Mouse (Mus musculus) erythroblast, embryonic 14.5 days (primary cell): Measurements from ENCODE around the gene Paxx. TPM values are rescaled to one million over a fixed set of nuclear protein-coding genes. Genes with fewer than 3 reads are reported as not detected.

Experiments used
- H3K27me3 ChIP-seq: 2 replicates; pipeline ENCODE4 v1.6.1; 2012; ENCODE audit warnings: inconsistent platforms; ENCODE audit not compliant: control insufficient read depth
- H3K36me3 ChIP-seq: 2 replicates; pipeline ENCODE4 v1.6.1; 2012; ENCODE audit warnings: mild to moderate bottlenecking, inconsistent platforms; ENCODE audit not compliant: control insufficient read depth
- H3K4me1 ChIP-seq: 2 replicates; pipeline ENCODE4 v1.6.1; 2012; ENCODE audit warnings: inconsistent platforms; ENCODE audit not compliant: control insufficient read depth
- H3K4me3 ChIP-seq: replicated peaks from 2 replicates; pipeline ENCODE3; 2012; ENCODE audit warnings: moderate library complexity, mild to moderate bottlenecking, inconsistent platforms
- H3K9me3 ChIP-seq: 2 replicates; pipeline ENCODE4 v1.6.1; 2012; ENCODE audit warnings: low read length, inconsistent platforms, mixed read lengths; ENCODE audit not compliant: control insufficient read depth
- GATA1 ChIP-seq: IDR thresholded peaks from 2 replicates; pipeline ENCODE4 v1.6.1; 2012; ENCODE audit warnings: low read length, inconsistent platforms, mixed read lengths
- TAL1 ChIP-seq: IDR thresholded peaks from 3 replicates; pipeline ENCODE4 v1.6.1; 2012; ENCODE audit warnings: low read length, inconsistent platforms, mixed read lengths
- polyA plus RNA-seq: library from polyadenylated mRNA; stranded (reverse); fragments of >175 nt; gene quantifications from 2 replicates; pipeline ENCODE4 v1.2.3, GENCODE M21; 2012

Paxx gene
- polyA plus RNA-seq, 1 experiment, result 1.1 TPM

GRCm38 (mm10) chr2:25500576-25501405 lies 39.9 kb upstream of the Paxx start, which contains the start of gene Fbxw5:
Fbxw5 (plus strand) TSS chr2:25500750.
- Histone ChIP-seq H3K9me3 (no peaks in the 10 kb centered on the region), H3K27me3 (no peaks in the 10 kb centered on the region), H3K4me3 (peak within 1 kb of the TSS; percentile 72), H3K4me1 (peaks cover 64% of the 10 kb centered on the region), H3K36me3 (peaks cover 43% of the 10 kb centered on the region)
- TF ChIP-seq TAL1 (no peak), GATA1 (no peak)

GRCm38 (mm10) chr2:25500071-25500575 lies 39.2 kb upstream of the Paxx start:
- Histone ChIP-seq H3K4me1 (peaks cover 64% of the 10 kb centered on the region), H3K4me3 (peak overlapping the region; percentile 72), H3K9me3 (no peaks in the 10 kb centered on the region), H3K27me3 (no peaks in the 10 kb centered on the region; the same call in 1 of the 2 replicates), H3K36me3 (peaks cover 36% of the 10 kb centered on the region)
- TF ChIP-seq GATA1 (no peak), TAL1 (no peak)

GRCm38 (mm10) chr2:25498622-25499478 lies 38.0 kb upstream of the Paxx start:
- Histone ChIP-seq H3K27me3 (no peaks in the 10 kb centered on the region; the same call in 1 of the 2 replicates), H3K36me3 (peaks cover 24% of the 10 kb centered on the region), H3K9me3 (no peaks in the 10 kb centered on the region), H3K4me3 (no peak overlapping the region), H3K4me1 (peaks cover 51% of the 10 kb centered on the region)
- TF ChIP-seq GATA1 (no peak), TAL1 (no peak)

GRCm38 (mm10) chr2:25497846-25498575 lies 37.1 kb upstream of the Paxx start:
- Histone ChIP-seq H3K4me3 (no peak overlapping the region), H3K9me3 (no peaks in the 10 kb centered on the region), H3K4me1 (peaks cover 43% of the 10 kb centered on the region), H3K27me3 (no peaks in the 10 kb centered on the region; the same call in 1 of the 2 replicates), H3K36me3 (peaks cover 15% of the 10 kb centered on the region)
- TF ChIP-seq TAL1 (no peak), GATA1 (no peak)

- TF ChIP-seq TAL1, result no peak
- TF ChIP-seq GATA1, result no peak
- H3K4me1 ChIP-seq, result peaks cover 28% of the 10 kb centered on the region
Measured at GRCm38 (mm10) chr2:25496462-25496861, 35.6 kb upstream of the Paxx start.

GRCm38 (mm10) chr2:25493476-25493961 lies 32.6 kb upstream of the Paxx start, which contains the start of gene Lcn12:
Lcn12 (minus strand) TSS chr2:25493911.
- Histone ChIP-seq H3K9me3 (no peaks in the 10 kb centered on the region), H3K4me1 (peaks cover 21% of the 10 kb centered on the region), H3K4me3 (no peak within 1 kb of the TSS), H3K36me3 (no peaks in the 10 kb centered on the region), H3K27me3 (no peaks in the 10 kb centered on the region; the same call in 1 of the 2 replicates)
- no peak for TF ChIP-seq GATA1
- no peak for TF ChIP-seq TAL1

More at GRCm38 (mm10) chr2:25496462-25496861, 35.6 kb upstream of the Paxx start:
- no peak overlapping the region for H3K4me3 ChIP-seq
- no peaks in the 10 kb centered on the region for H3K9me3 ChIP-seq
- no peaks in the 10 kb centered on the region for H3K36me3 ChIP-seq
- H3K27me3 ChIP-seq, result no peaks in the 10 kb centered on the region; the same call in 1 of the 2 replicates

GRCm38 (mm10) chr2:25492988-25493387 lies 32.1 kb upstream of the Paxx start:
- H3K4me3 ChIP-seq, result no peak overlapping the region
- H3K4me1 ChIP-seq, result peaks cover 24% of the 10 kb centered on the region
- no peak for TF ChIP-seq TAL1
- no peak for TF ChIP-seq GATA1
- H3K9me3 ChIP-seq, result no peaks in the 10 kb centered on the region
- H3K36me3 ChIP-seq, result no peaks in the 10 kb centered on the region
- H3K27me3 ChIP-seq, result no peaks in the 10 kb centered on the region; the same call in 1 of the 2 replicates

GRCm38 (mm10) chr2:25488671-25489068 lies 27.8 kb upstream of the Paxx start:
- TF ChIP-seq TAL1 (no peak), GATA1 (no peak)
- Histone ChIP-seq H3K36me3 (no peaks in the 10 kb centered on the region), H3K27me3 (no peaks in the 10 kb centered on the region)

More at GRCm38 (mm10) chr2:25488671-25489068, 27.8 kb upstream of the Paxx start:
- peaks cover 55% of the 10 kb centered on the region for H3K4me1 ChIP-seq
- H3K4me3 ChIP-seq, result no peak overlapping the region
- H3K9me3 ChIP-seq, result no peaks in the 10 kb centered on the region
